In the genomic region with DNA sequence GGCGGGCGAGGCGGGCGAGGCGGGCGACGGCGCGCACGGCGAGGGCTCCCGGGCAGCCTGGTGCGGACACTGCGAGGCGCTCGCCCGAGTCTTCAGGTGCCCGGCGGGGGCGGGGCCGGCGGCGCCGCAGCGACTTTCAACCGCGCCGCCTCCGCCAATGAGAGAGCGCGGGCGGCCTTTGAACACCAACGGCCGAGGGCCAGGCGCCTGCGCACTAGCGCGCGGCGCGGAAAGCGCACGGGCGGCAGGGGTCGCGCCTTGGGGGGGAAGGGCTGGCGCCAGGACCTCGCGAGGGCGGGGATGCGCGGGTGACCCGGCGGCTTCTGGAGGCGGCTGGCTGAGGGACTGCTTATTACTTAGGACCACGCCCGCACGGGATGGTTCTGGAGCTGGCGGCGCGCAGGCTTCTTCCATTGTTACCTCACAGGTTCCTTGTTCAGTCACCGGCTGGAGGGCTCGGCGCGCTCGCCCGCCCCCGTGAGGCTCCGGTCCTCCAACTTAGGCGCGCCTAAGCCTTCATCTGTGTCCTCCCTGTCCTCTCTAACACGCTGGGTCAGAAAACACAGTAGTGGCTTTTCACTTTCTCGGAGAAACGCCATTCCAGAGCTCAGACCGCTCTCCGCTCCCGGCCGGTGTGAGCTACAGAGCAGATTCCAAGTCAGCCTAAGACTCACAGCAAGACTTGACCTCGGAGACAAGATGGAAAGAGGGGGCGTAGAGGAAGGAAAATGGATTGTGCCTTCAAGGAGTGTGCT, we compare ENCODE assay signal across 8 mouse cellular contexts. TPM values are rescaled to one million over a fixed set of nuclear protein-coding genes. Genes with fewer than 3 reads are reported as not detected.
DNase-seq lines count a peak whose midpoint lies in the region; ATAC-seq and TF ChIP-seq lines count a peak whose summit lies in the region.

A gene (minus strand): TSS at position 111 of the 755 bp plus-strand sequence.

- peaks cover 44% of the 10 kb centered on the region for H3K79me2 ChIP-seq in macrophage (ENCODE audit: inconsistent target)

- TF ChIP-seq CTCF in gastrocnemius, adult 2 months (IDR thresholded peaks at IDR 0.05): peak; percentile 33; the same call in 1 of the 2 replicates
- TF ChIP-seq CTCF in hindbrain, postnatal 0 days (IDR thresholded peaks at IDR 0.05; ENCODE audit: low read depth): 0 out of 2 replicates have a peak, but pooled peaks have one; percentile 3
- TF ChIP-seq CTCF in left cerebral cortex, adult 2 months (IDR thresholded peaks at IDR 0.05): no peak; the same call in none of the 2 replicates

- peak within 1 kb of the TSS; percentile 75 for H3K27ac ChIP-seq in gastrocnemius, adult 2 months
- H3K27ac ChIP-seq in hindbrain, postnatal 0 days: peak within 1 kb of the TSS; percentile 86
- peak within 1 kb of the TSS; percentile 77 for H3K27ac ChIP-seq in left cerebral cortex, adult 2 months
- peak within 1 kb of the TSS; percentile 60 for H3K27ac ChIP-seq in macrophage

- H3K4me1 ChIP-seq in hindbrain, postnatal 0 days (ENCODE audit: insufficient read depth, low read length): peaks cover 4% of the 10 kb centered on the region; the same call in 1 of the 2 replicates

- H3K27me3 ChIP-seq in hindbrain, postnatal 0 days (ENCODE audit: insufficient read depth, low read length): no peaks in the 10 kb centered on the region

- H3K9me3 ChIP-seq in hindbrain, postnatal 0 days (ENCODE audit: low read length): no peaks in the 10 kb centered on the region

- peak within 1 kb of the TSS; percentile 90 for H3K4me3 ChIP-seq in gastrocnemius, adult 2 months
- peak within 1 kb of the TSS; percentile 90 for H3K4me3 ChIP-seq in hindbrain, postnatal 0 days (ENCODE audit: low read length)
- peak within 1 kb of the TSS; percentile 96 for H3K4me3 ChIP-seq in left cerebral cortex, adult 2 months
- peak within 1 kb of the TSS; percentile 60 for H3K4me3 ChIP-seq in macrophage (ENCODE audit: inconsistent target)

- intact Hi-C loops in gastrocnemius, adult 2 months (cut with DNase I): no loop called here
- intact Hi-C loops in left cerebral cortex, adult 2 months (cut with DNase I): loop anchor here (2.0 to 10.0 kb wide), 2 partner anchors 40 to 330 kb away; a partner anchor contains a TSS

- WGBS in hindbrain, postnatal 0 days: under 1% methylated on average over 69 of the region's 80 CpGs
- under 1% methylated on average over 80 of the region's 80 CpGs for WGBS in macrophage (ENCODE audit: missing documents)

- H3K9ac ChIP-seq in hindbrain, postnatal 0 days (replicated peaks; ENCODE audit: low read length): peak within 1 kb of the TSS; percentile 73

- peak; percentile 66 for ATAC-seq in activated CD4-positive, CD25-positive, alpha-beta regulatory T cell, adult 4 months
- peak; percentile 69 for ATAC-seq in common myeloid progenitor, adult 5-6 weeks (replicated peaks; ENCODE audit: low read depth, poor library complexity, severe bottlenecking)
- ATAC-seq in hindbrain, postnatal 0 days: peak; percentile 97

- peak; percentile 93 for DNase-seq in gastrocnemius, adult 2 months
- peak; percentile 98 for DNase-seq in hindbrain, postnatal 0 days (ENCODE audit: low spot score)
- peak; percentile 86 to 91 for DNase-seq in left cerebral cortex, adult 2 months (ENCODE audit: extremely low spot score in 1 of 2, low spot score in 2 of 2)
- DNase-seq in retina, postnatal 7 days (ENCODE audit: low read depth, low spot score): peak; percentile 91
- DNase-seq in urinary bladder, adult 18-20 months (ENCODE audit: low spot score in 2 of 2): peak; percentile 83 to 85

- H3K36me3 ChIP-seq in hindbrain, postnatal 0 days (ENCODE audit: insufficient read depth, low read length): no peaks in the 10 kb centered on the region
- H3K36me3 ChIP-seq in macrophage (ENCODE audit: inconsistent target): no peaks in the 10 kb centered on the region

- peak within 1 kb of the TSS; percentile 98 for H3K4me2 ChIP-seq in hindbrain, postnatal 0 days (ENCODE audit: low read depth, low read length)

RNA-seq across cellular contexts. Expression of the gene that starts here (rescaled TPM):
- 10 to 100 TPM; 25.9 to 27.4 TPM for polyA plus RNA-seq in activated CD4-positive, CD25-positive, alpha-beta regulatory T cell, adult 4 months (2017; shearing (Covaris generic))
- 30.8 and 46.2 TPM in 2 replicates for total RNA-seq in common myeloid progenitor, adult 5-6 weeks (2017)
- under 1 TPM; 0.50 to 0.69 TPM for total RNA-seq in gastrocnemius, adult 2 months (2021)
- 5.5 and 8.2 TPM in 2 replicates for total RNA-seq in hindbrain, postnatal 0 days (2014; rRNA removed)
- polyA plus RNA-seq in hindbrain, postnatal 0 days (2015; fragmentation: Nextera tagmentation; extraction: Ambion mirVana): 22.5 and 26.4 TPM in 2 replicates
- 1 to 10 TPM; 7.1 to 9.1 TPM for total RNA-seq in left cerebral cortex, adult 2 months (2021)
- total RNA-seq in macrophage (2018; cell fraction: chromatin; rRNA removed): 10 to 100 TPM in 3 of 26 experiments, 1 to 10 TPM in 19, under 1 TPM in 3, not detected in 1; 0.71 to 13.3 (median 3.9) TPM
- total RNA-seq in macrophage (2018; cell fraction: cytosol; rRNA removed): 1 to 10 TPM; 1.3 to 6.6 (median 2.7) TPM
- total RNA-seq in macrophage (2018; cell fraction: nucleus; rRNA removed): 10 to 100 TPM in 2 of 26 experiments, 1 to 10 TPM in 23, under 1 TPM in 1; 0.69 to 13.9 (median 4.1) TPM
- 4.2 to 5.4 TPM (median 4.8 TPM) in 3 replicates for polyA plus RNA-seq in macrophage (2018)

Comparison
In these comparisons a context has a peak if more than half of its experiments do, and no peak if none do; other contexts are left out.
1. Peak in every context shown above with its lines: DNase-seq, ATAC-seq, H3K4me3 ChIP-seq and H3K27ac ChIP-seq.
2. Peak in DNase-seq, H3K4me3 ChIP-seq and H3K27ac ChIP-seq in gastrocnemius, adult 2 months; RNA of the gene not detected or under 1 TPM.